Mouse (Mus musculus): ENCODE results near the gene Fndc8. TPM values are rescaled to one million over a fixed set of nuclear protein-coding genes. Genes with fewer than 3 reads are reported as not detected.

Gene Fndc8
- polyA plus RNA-seq, 2 experiments, result 0.04 to 0.07 TPM

DNA sequence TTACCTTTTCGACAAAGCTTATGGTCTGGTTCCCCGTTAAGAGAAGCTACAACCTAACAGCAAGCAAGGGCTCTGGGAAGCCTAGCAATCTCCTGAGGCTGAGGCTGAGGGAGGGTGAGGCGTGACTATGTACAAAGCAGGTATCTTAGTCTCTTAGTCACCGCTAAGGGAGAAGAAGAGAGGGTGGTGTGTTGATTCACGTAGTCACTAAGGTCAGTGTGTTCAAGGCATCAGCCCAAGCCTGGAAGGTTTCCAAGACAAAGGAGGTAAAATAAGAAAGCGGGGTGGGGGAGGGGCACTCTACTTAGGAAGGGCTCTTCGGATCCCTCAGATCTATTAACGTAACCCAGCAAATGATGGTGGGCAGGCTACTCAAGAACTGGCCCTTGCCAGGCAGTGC lies 30.4 kb upstream of the Fndc8 start:
- DNase-seq (ENCODE audit: low read depth in 3 of 3, low spot score in 3 of 3), result no peak
- H3K27me3 ChIP-seq (ENCODE audit: control insufficient read depth, insufficient read depth, low read length), result no peaks in the 10 kb centered on the region
- WGBS (ENCODE audit: insufficient replicate concordance), result 75% methylated on average over 8 of the region's 8 CpGs

DNA sequence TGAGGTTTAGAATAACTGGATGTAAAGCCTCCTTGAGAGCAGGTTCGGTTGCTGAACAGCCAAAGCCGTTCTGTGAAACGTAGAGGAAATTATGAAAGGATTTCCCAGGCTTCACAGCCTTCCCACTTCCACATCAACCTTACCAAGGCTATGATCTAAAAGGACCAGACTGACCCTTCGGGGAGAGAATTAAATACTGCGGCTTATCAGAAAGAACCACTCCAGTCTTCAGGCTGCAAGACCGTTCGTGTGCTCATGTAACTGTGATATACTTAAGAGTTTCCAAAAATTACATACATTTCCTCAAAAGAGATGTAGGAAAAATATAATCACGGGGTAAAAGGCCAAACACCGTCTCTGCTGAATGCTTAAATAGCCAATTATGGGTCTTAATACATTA lies 29.3 kb upstream of the Fndc8 start:
- H3K4me1 ChIP-seq (replicated peaks; ENCODE audit: control insufficient read depth in 2 of 2, insufficient read depth in 2 of 2, low read length in 1 of 2), result peaks cover 42 to 49% of the 10 kb centered on the region in 2 experiments
- H3K4me2 ChIP-seq (ENCODE audit: low read depth), result peak overlapping the region; percentile 45
- H3K27me3 ChIP-seq (ENCODE audit: control insufficient read depth, insufficient read depth, low read length), result no peaks in the 10 kb centered on the region
- no peaks in the 10 kb centered on the region for H3K9me3 ChIP-seq (ENCODE audit: control insufficient read depth, low read length)
- H3K36me3 ChIP-seq (replicated peaks; ENCODE audit: control insufficient read depth, insufficient read depth, low read depth), result no peaks in the 10 kb centered on the region; the same call in none of the 2 replicates
- DNase-seq (ENCODE audit: low read depth in 3 of 3, low spot score in 3 of 3) (no peak), ATAC-seq (ENCODE audit: insufficient read depth) (peak; percentile 64; the same call in 1 of the 2 replicates)
- no peak overlapping the region for H3K4me3 ChIP-seq (ENCODE audit: insufficient read depth in 1 of 2, low read depth in 2 of 2, low read length in 2 of 2)
- peak; percentile 34 for TF ChIP-seq EP300 (IDR thresholded peaks at IDR 0.05; ENCODE audit: low read depth)
- no peak for TF ChIP-seq CTCF (IDR thresholded peaks at IDR 0.05; ENCODE audit: low read depth)
- 22% methylated on average over 9 of the region's 9 CpGs for WGBS (ENCODE audit: insufficient replicate concordance)
- peak overlapping the region; percentile 53 for H3K27ac ChIP-seq
- peak overlapping the region; percentile 49 for H3K9ac ChIP-seq (replicated peaks)

More for the DNA sequence above, 30.4 kb upstream of the Fndc8 start:
- Histone ChIP-seq H3K9me3 (ENCODE audit: control insufficient read depth, low read length) (no peaks in the 10 kb centered on the region), H3K4me1 (replicated peaks; ENCODE audit: control insufficient read depth in 2 of 2, insufficient read depth in 2 of 2, low read length in 1 of 2) (peaks cover 34 to 45% of the 10 kb centered on the region in 2 experiments), H3K36me3 (replicated peaks; ENCODE audit: control insufficient read depth, insufficient read depth, low read depth) (no peaks in the 10 kb centered on the region; the same call in none of the 2 replicates), H3K9ac (replicated peaks) (no peak overlapping the region), H3K27ac (no peak overlapping the region), H3K4me3 (ENCODE audit: insufficient read depth in 1 of 2, low read depth in 2 of 2, low read length in 2 of 2) (no peak overlapping the region), H3K4me2 (ENCODE audit: low read depth) (no peak overlapping the region)
- TF ChIP-seq CTCF (IDR thresholded peaks at IDR 0.05; ENCODE audit: low read depth) (no peak), EP300 (IDR thresholded peaks at IDR 0.05; ENCODE audit: low read depth) (no peak)
- ATAC-seq (ENCODE audit: insufficient read depth), result no peak

DNA sequence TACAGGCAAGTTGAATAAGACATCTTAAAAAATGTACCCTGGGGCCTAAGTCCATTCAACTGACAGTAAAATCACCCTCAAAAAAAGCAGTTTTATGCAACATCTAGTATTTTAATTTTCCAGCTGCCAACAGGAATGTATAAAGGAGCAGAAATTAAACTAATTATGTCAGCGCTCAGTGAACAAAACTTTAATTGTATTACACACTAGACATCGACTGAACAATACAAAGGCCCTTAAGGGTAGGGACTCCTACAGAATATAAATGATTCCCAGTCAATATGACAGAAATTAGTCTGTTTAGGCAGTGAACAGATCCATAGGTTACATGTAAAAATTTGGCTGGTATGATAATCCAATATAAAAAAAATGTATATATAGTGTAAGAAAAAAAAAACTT lies 28.9 kb upstream of the Fndc8 start:
- Histone ChIP-seq H3K4me1 (replicated peaks; ENCODE audit: control insufficient read depth in 2 of 2, insufficient read depth in 2 of 2, low read length in 1 of 2) (peaks cover 46 to 52% of the 10 kb centered on the region in 2 experiments), H3K9me3 (ENCODE audit: control insufficient read depth, low read length) (no peaks in the 10 kb centered on the region), H3K36me3 (replicated peaks; ENCODE audit: control insufficient read depth, insufficient read depth, low read depth) (no peaks in the 10 kb centered on the region; the same call in none of the 2 replicates), H3K27ac (peak overlapping the region; percentile 53), H3K4me2 (ENCODE audit: low read depth) (peak overlapping the region; percentile 45), H3K27me3 (ENCODE audit: control insufficient read depth, insufficient read depth, low read length) (no peaks in the 10 kb centered on the region), H3K9ac (replicated peaks) (peak overlapping the region; percentile 49), H3K4me3 (ENCODE audit: insufficient read depth in 1 of 2, low read depth in 2 of 2, low read length in 2 of 2) (no peak overlapping the region)
- DNase-seq (ENCODE audit: low read depth in 3 of 3, low spot score in 3 of 3) (no peak), ATAC-seq (ENCODE audit: insufficient read depth) (no peak)
- TF ChIP-seq EP300 (IDR thresholded peaks at IDR 0.05; ENCODE audit: low read depth), result no peak
- TF ChIP-seq CTCF (IDR thresholded peaks at IDR 0.05; ENCODE audit: low read depth), result no peak
- WGBS (ENCODE audit: insufficient replicate concordance), result 78% methylated on average over 2 of the region's 2 CpGs

DNA sequence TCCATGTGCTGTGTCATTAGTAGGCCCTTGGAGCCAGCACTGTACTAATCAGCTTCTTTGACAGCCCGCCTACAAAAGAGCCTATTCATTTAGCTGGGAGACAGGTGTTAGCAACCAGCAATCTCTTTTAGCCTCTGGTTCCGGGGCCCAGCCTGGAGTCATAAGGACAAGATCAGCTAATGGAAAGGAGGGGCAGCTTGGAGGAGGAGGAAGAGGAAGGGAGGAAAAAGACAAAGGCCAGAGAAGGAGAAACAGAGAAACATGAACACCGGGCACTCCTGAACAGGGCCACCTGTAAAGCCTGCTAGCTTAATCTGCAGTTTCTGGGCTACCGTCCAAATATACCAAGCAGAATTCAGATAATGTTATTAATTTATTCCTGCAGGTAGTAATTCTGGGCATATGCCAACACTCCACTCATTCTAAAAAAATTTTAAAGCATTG lies 28.4 kb upstream of the Fndc8 start:
- DNase-seq (ENCODE audit: low read depth in 3 of 3, low spot score in 3 of 3) (peak in 2 of 3 experiments; percentile 38 to 50), ATAC-seq (ENCODE audit: insufficient read depth) (peak; percentile 63; the same call in 1 of the 2 replicates)
- Histone ChIP-seq H3K4me3 (ENCODE audit: insufficient read depth in 1 of 2, low read depth in 2 of 2, low read length in 2 of 2) (no peak overlapping the region), H3K27me3 (ENCODE audit: control insufficient read depth, insufficient read depth, low read length) (no peaks in the 10 kb centered on the region), H3K9me3 (ENCODE audit: control insufficient read depth, low read length) (no peaks in the 10 kb centered on the region), H3K27ac (peak overlapping the region; percentile 53), H3K4me2 (ENCODE audit: low read depth) (no peak overlapping the region; the same call in 1 of the 2 replicates), H3K9ac (replicated peaks) (no peak overlapping the region; the same call in 1 of the 2 replicates), H3K4me1 (replicated peaks; ENCODE audit: control insufficient read depth in 2 of 2, insufficient read depth in 2 of 2, low read length in 1 of 2) (peaks cover 50 to 56% of the 10 kb centered on the region in 2 experiments), H3K36me3 (replicated peaks; ENCODE audit: control insufficient read depth, insufficient read depth, low read depth) (no peaks in the 10 kb centered on the region; the same call in none of the 2 replicates)
- WGBS (ENCODE audit: insufficient replicate concordance), result 40% methylated on average over 4 of the region's 4 CpGs
- TF ChIP-seq CTCF (IDR thresholded peaks at IDR 0.05; ENCODE audit: low read depth), result no peak
- TF ChIP-seq EP300 (IDR thresholded peaks at IDR 0.05; ENCODE audit: low read depth), result no peak

DNA sequence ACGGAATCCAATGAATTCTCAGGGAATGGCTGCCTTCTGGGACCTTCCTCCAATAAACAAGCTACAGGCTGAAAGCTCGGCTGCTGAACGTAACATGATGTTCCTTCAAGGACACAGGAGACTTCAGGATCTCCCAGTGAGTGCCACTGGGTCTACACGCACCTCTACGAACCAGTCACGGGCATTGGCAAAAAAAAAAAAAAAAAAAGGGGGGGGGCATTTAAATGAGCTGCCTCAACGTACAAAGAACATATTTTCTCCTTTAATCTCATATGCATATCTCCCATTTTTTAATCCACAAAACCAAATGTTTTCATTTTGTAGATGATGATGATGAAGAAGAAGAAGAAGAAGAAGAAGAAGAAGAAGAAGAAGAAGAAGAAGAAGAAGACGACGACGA lies 26.0 kb upstream of the Fndc8 start:
- Histone ChIP-seq H3K4me2 (ENCODE audit: low read depth) (peak overlapping the region; percentile 80), H3K4me3 (ENCODE audit: insufficient read depth in 1 of 2, low read depth in 2 of 2, low read length in 2 of 2) (no peak overlapping the region; a peak in 1 of 4 replicates), H3K9me3 (ENCODE audit: control insufficient read depth, low read length) (no peaks in the 10 kb centered on the region), H3K4me1 (replicated peaks; ENCODE audit: control insufficient read depth in 2 of 2, insufficient read depth in 2 of 2, low read length in 1 of 2) (peaks cover 59 to 62% of the 10 kb centered on the region in 2 experiments), H3K27me3 (ENCODE audit: control insufficient read depth, insufficient read depth, low read length) (no peaks in the 10 kb centered on the region), H3K27ac (peak overlapping the region; percentile 38), H3K36me3 (replicated peaks; ENCODE audit: control insufficient read depth, insufficient read depth, low read depth) (no peaks in the 10 kb centered on the region; the same call in none of the 2 replicates), H3K9ac (replicated peaks) (no peak overlapping the region)
- TF ChIP-seq CTCF (IDR thresholded peaks at IDR 0.05; ENCODE audit: low read depth), result no peak
- TF ChIP-seq EP300 (IDR thresholded peaks at IDR 0.05; ENCODE audit: low read depth), result no peak
- DNase-seq (ENCODE audit: low read depth in 3 of 3, low spot score in 3 of 3) (no peak), ATAC-seq (ENCODE audit: insufficient read depth) (no peak)
- WGBS (ENCODE audit: insufficient replicate concordance), result 68% methylated on average over 10 of the region's 10 CpGs
